Mouse (Mus musculus) hindbrain, embryonic 11.5 days (tissue): Measurements from ENCODE around the gene Atp6v1e2. TPM values are rescaled to one million over a fixed set of nuclear protein-coding genes. Genes with fewer than 3 reads are reported as not detected.

ENCODE experiments used
- ATAC-seq: fragments of 200-750 bp; cut with Nextera tagmentation; 2 replicates; pipeline ENCODE4 v1.8.0; 2017; ENCODE audit warnings: mild to moderate bottlenecking, moderate TSS enrichment, moderate library complexity; ENCODE audit not compliant: low FRiP score
- DNase-seq: peaks from one replicate; pipeline ENCODE4 v3.0.0-alpha.2; 2015; ENCODE audit warnings: low spot score
- H3K27ac ChIP-seq: fragments of 300-500 bp; sonication (generic); 2 replicates; pipeline ENCODE4 v1.5.1; 2014; ENCODE audit warnings: mild to moderate bottlenecking, low read depth, low read length
- H3K27me3 ChIP-seq: fragments of 300-500 bp; sonication (generic); 2 replicates; pipeline ENCODE4 v1.6.1; 2014; ENCODE audit warnings: mild to moderate bottlenecking, low read length, moderate library complexity, mixed read lengths; ENCODE audit not compliant: control insufficient read depth, insufficient read depth
- H3K36me3 ChIP-seq: fragments of 300-500 bp; sonication (generic); 2 replicates; pipeline ENCODE4 v1.6.1; 2014; ENCODE audit warnings: mild to moderate bottlenecking, low read length, moderate library complexity, mixed read lengths; ENCODE audit not compliant: control insufficient read depth, insufficient read depth
- H3K4me1 ChIP-seq: fragments of 300-500 bp; sonication (generic); replicated peaks from 2 replicates; pipeline ENCODE4 v1.6.1; 2014; ENCODE audit warnings: low read length, mixed read lengths; ENCODE audit not compliant: control insufficient read depth, insufficient read depth
- H3K4me2 ChIP-seq: fragments of 300-500 bp; sonication (generic); replicated peaks from 2 replicates; pipeline ENCODE4 v1.6.1; 2014; ENCODE audit warnings: mild to moderate bottlenecking, low read depth, low read length
- H3K4me3 ChIP-seq: fragments of 300-500 bp; sonication (generic); 2 replicates; pipeline ENCODE4 v1.5.1; 2014; ENCODE audit warnings: low read depth, low read length
- H3K9ac ChIP-seq: fragments of 300-500 bp; sonication (generic); 2 replicates; pipeline ENCODE4 v1.6.1; 2014; ENCODE audit warnings: low read depth, low read length
- H3K9me3 ChIP-seq: fragments of 300-500 bp; sonication (generic); 2 replicates; pipeline ENCODE4 v1.6.1; 2016; ENCODE audit warnings: low read length; ENCODE audit not compliant: control insufficient read depth
- WGBS: fragments of 180-500 bp; shearing (Covaris S2); extraction: QIAGEN DNeasy Blood & Tissue Kit; methylation state at CpG from one replicate; pipeline ENCODE4 v1.1.7; 2014; 5-methylcytosine and 5-hydroxymethylcytosine counted together
- polyA plus RNA-seq: library from polyadenylated mRNA; unstranded; fragments of >200 nt; fragmentation: Nextera tagmentation; extraction: Ambion mirVana; gene quantifications from 2 replicates; pipeline ENCODE4 v1.2.1, GENCODE M21; 2014

Gene Atp6v1e2
- polyA plus RNA-seq, 1 experiment from 2014 or later: not detected

GRCm38 (mm10) chr17:86937497-86938155, 10.1 kb downstream of the Atp6v1e2 start:
- Histone ChIP-seq H3K4me2 (peak overlapping the region; percentile 25), H3K4me1 (no peaks in the 10 kb centered on the region), H3K27me3 (no peaks in the 10 kb centered on the region), H3K9me3 (no peaks in the 10 kb centered on the region), H3K9ac (no peak overlapping the region), H3K4me3 (peak overlapping the region; percentile 24), H3K36me3 (no peaks in the 10 kb centered on the region), H3K27ac (no peak overlapping the region)
- 5% methylated on average over 20 of the region's 20 CpGs for WGBS
- ATAC-seq: peak; percentile 89
- DNase-seq: peak; percentile 80

- H3K36me3 ChIP-seq: no peaks in the 10 kb centered on the region
- no peak overlapping the region for H3K9ac ChIP-seq
- no peaks in the 10 kb centered on the region for H3K4me1 ChIP-seq
- no peaks in the 10 kb centered on the region for H3K9me3 ChIP-seq
- H3K4me3 ChIP-seq: no peak overlapping the region
- ATAC-seq (no peak), DNase-seq (no peak)
- H3K27ac ChIP-seq: no peak overlapping the region
- no peak overlapping the region for H3K4me2 ChIP-seq
- 88% methylated on average over 2 of the region's 2 CpGs for WGBS
- H3K27me3 ChIP-seq: no peaks in the 10 kb centered on the region
Measured at GRCm38 (mm10) chr17:86937064-86937463, 10.6 kb downstream of the Atp6v1e2 start.

- 37% methylated on average over 5 of the region's 5 CpGs for WGBS
- H3K4me2 ChIP-seq: no peak overlapping the region
- DNase-seq: peak; percentile 12
Measured at GRCm38 (mm10) chr17:86932896-86933295, 14.8 kb downstream of the Atp6v1e2 start.

GRCm38 (mm10) chr17:86929981-86930380, 17.7 kb downstream of the Atp6v1e2 start:
- no peak for DNase-seq
- Histone ChIP-seq H3K4me3 (no peak overlapping the region), H3K4me1 (no peaks in the 10 kb centered on the region), H3K4me2 (no peak overlapping the region), H3K9me3 (no peaks in the 10 kb centered on the region), H3K27ac (no peak overlapping the region), H3K36me3 (no peaks in the 10 kb centered on the region), H3K27me3 (no peaks in the 10 kb centered on the region), H3K9ac (no peak overlapping the region)
- ATAC-seq: no peak

More at GRCm38 (mm10) chr17:86932896-86933295, 14.8 kb downstream of the Atp6v1e2 start:
- H3K4me3 ChIP-seq: no peak overlapping the region
- no peaks in the 10 kb centered on the region for H3K4me1 ChIP-seq
- H3K36me3 ChIP-seq: no peaks in the 10 kb centered on the region
- no peak overlapping the region for H3K27ac ChIP-seq
- no peak for ATAC-seq
- H3K9me3 ChIP-seq: no peaks in the 10 kb centered on the region
- H3K27me3 ChIP-seq: no peaks in the 10 kb centered on the region
- H3K9ac ChIP-seq: no peak overlapping the region

GRCm38 (mm10) chr17:86929355-86929754, 18.3 kb downstream of the Atp6v1e2 start:
- WGBS: 85% methylated on average over 6 of the region's 6 CpGs
- no peak for DNase-seq
- H3K36me3 ChIP-seq: no peaks in the 10 kb centered on the region

GRCm38 (mm10) chr17:86926836-86927235, 20.9 kb downstream of the Atp6v1e2 start:
- no peak overlapping the region for H3K4me2 ChIP-seq
- no peak for ATAC-seq
- WGBS: 85% methylated on average over 3 of the region's 3 CpGs
- DNase-seq: no peak
- H3K4me1 ChIP-seq: no peaks in the 10 kb centered on the region
- H3K9ac ChIP-seq: no peak overlapping the region
- no peaks in the 10 kb centered on the region for H3K27me3 ChIP-seq
- no peaks in the 10 kb centered on the region for H3K9me3 ChIP-seq
- no peaks in the 10 kb centered on the region for H3K36me3 ChIP-seq
- no peak overlapping the region for H3K27ac ChIP-seq
- no peak overlapping the region for H3K4me3 ChIP-seq

More at GRCm38 (mm10) chr17:86929355-86929754, 18.3 kb downstream of the Atp6v1e2 start:
- H3K4me2 ChIP-seq: no peak overlapping the region
- H3K9ac ChIP-seq: no peak overlapping the region
- no peak overlapping the region for H3K27ac ChIP-seq
- H3K27me3 ChIP-seq: no peaks in the 10 kb centered on the region
- no peak overlapping the region for H3K4me3 ChIP-seq
- ATAC-seq: no peak
- no peaks in the 10 kb centered on the region for H3K4me1 ChIP-seq
- no peaks in the 10 kb centered on the region for H3K9me3 ChIP-seq

- Histone ChIP-seq H3K4me3 (no peak overlapping the region), H3K27me3 (no peaks in the 10 kb centered on the region), H3K27ac (no peak overlapping the region), H3K4me1 (no peaks in the 10 kb centered on the region), H3K9ac (no peak overlapping the region), H3K4me2 (no peak overlapping the region), H3K36me3 (no peaks in the 10 kb centered on the region), H3K9me3 (no peaks in the 10 kb centered on the region)
- WGBS: 82% methylated on average over 3 of the region's 3 CpGs
- DNase-seq (no peak), ATAC-seq (no peak)
Measured at GRCm38 (mm10) chr17:86924679-86925078, 23.0 kb downstream of the Atp6v1e2 start.

- Histone ChIP-seq H3K27ac (no peak overlapping the region), H3K4me3 (no peak overlapping the region), H3K9me3 (no peaks in the 10 kb centered on the region), H3K27me3 (no peaks in the 10 kb centered on the region), H3K36me3 (no peaks in the 10 kb centered on the region), H3K9ac (no peak overlapping the region), H3K4me2 (no peak overlapping the region), H3K4me1 (no peaks in the 10 kb centered on the region)
- DNase-seq (no peak), ATAC-seq (no peak)
- 87% methylated on average over 11 of the region's 11 CpGs for WGBS
Measured at GRCm38 (mm10) chr17:86919729-86920128, 28.0 kb downstream of the Atp6v1e2 start.

- Histone ChIP-seq H3K9me3 (no peaks in the 10 kb centered on the region), H3K9ac (no peak overlapping the region), H3K27ac (no peak overlapping the region), H3K4me2 (no peak overlapping the region), H3K27me3 (no peaks in the 10 kb centered on the region), H3K36me3 (no peaks in the 10 kb centered on the region), H3K4me1 (no peaks in the 10 kb centered on the region), H3K4me3 (no peak overlapping the region)
- ATAC-seq (no peak), DNase-seq (no peak)
- 77% methylated on average over 6 of the region's 6 CpGs for WGBS
Measured at GRCm38 (mm10) chr17:86918786-86919185, 28.9 kb downstream of the Atp6v1e2 start.
